Mouse (Mus musculus): ENCODE data around the gene Rassf3.
A peak's percentile ranks its signal among the peaks of the same experiment; 100 is the strongest.

DNA sequence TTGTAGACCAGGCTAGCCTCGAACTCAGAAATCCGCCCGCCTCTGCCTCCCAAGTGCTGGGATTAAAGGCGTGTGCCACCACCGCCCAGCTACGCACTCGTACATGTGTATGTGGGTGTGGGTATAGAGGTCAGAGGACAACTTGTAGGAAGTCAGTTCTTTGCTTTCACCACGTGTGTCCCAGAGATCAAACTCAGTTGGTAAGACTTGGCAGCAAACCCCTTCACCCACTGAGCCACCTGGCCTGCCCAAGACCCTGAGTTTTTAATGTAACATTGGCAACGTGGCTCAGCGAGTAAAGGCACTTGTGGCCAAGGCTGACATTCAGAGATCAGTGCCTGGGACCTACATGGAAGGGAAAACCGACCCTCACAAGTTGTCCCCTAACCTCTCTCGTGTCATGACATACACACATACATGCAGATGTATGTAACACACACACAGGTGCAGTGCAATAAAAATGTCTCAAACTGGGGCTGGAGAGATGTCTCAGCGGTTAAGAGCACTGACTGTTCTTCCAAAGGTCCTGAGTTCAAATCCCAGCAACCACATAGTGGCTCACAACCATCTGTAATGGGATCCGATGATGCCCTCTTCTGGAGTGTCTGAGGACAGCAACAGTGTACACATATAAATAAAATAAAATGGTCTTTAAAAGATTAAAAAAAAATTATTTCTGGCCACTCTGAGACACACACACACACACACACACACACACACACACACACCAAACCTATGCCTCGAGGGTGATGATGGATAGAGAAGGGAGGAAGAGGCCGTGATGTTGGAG, 31.8 kb upstream of the Rassf3 start:
- TF ChIP-seq CTCF (IDR thresholded peaks at IDR 0.05; ENCODE audit: low read depth) (peak; percentile 29; the same call in 1 of the 2 replicates), EP300 (IDR thresholded peaks at IDR 0.05; ENCODE audit: low read depth) (no peak)
